Comparison of ENCODE assay signal across 31 mouse cellular contexts in the genomic region with DNA sequence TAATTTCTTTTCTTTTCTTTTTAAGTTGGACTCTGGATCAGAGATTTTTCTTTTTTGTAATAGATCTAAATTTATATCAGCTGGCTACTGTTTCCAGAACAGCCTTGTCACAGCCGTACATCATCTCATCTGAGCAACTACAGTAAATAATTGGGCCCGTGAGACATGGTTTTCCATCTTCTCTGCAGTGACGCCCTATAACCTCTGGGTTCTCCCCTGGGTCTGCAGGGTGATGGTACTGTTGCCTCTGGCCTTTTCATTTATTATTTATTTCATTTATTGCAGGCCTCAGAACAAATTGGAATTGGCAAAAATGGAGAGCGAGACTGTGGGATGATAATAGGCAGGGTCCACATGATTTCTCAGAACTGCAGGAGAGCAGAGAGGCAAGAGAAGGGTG.
DNase-seq lines count a peak whose midpoint lies in the region; ATAC-seq and TF ChIP-seq lines count a peak whose summit lies in the region.
"Had no signal": no experiment of that assay in that cellular context is flagged by ENCODE, and none has a peak within 500 bp of the region (broad histone marks: within the 10 kb centered on the region; RNA-seq: fewer than 3 reads in every experiment).

No protein-coding gene starts in this region.

- H3K9ac ChIP-seq in hindbrain, embryonic 12.5 days = no peak overlapping the region
- no peak overlapping the region for H3K9ac ChIP-seq in hindbrain, embryonic 16.5 days (ENCODE audit: low read depth, low read length)
- H3K9ac ChIP-seq in midbrain, embryonic 12.5 days (replicated peaks) = no peak overlapping the region
- no peak overlapping the region for H3K9ac ChIP-seq in midbrain, postnatal 0 days (replicated peaks; ENCODE audit: low read length, poor library complexity, severe bottlenecking)
- H3K9ac ChIP-seq in midbrain, embryonic 14.5 days (replicated peaks; ENCODE audit: low read length) = no peak overlapping the region
- H3K9ac ChIP-seq: embryonic facial prominence, embryonic 12.5 days; embryonic facial prominence, embryonic 15.5 days; forebrain, postnatal 0 days; heart, embryonic 12.5 days; heart, embryonic 15.5 days had no signal

- H3K9me3 ChIP-seq in hindbrain, embryonic 12.5 days (replicated peaks) = no peaks in the 10 kb centered on the region
- no peaks in the 10 kb centered on the region for H3K9me3 ChIP-seq in hindbrain, embryonic 16.5 days (ENCODE audit: control insufficient read depth, low read length)
- no peaks in the 10 kb centered on the region for H3K9me3 ChIP-seq in midbrain, embryonic 12.5 days
- no peaks in the 10 kb centered on the region for H3K9me3 ChIP-seq in midbrain, postnatal 0 days (ENCODE audit: low read length)
- H3K9me3 ChIP-seq in midbrain, embryonic 14.5 days (ENCODE audit: control insufficient read depth, low read length) = no peaks in the 10 kb centered on the region
- H3K9me3 ChIP-seq in heart, embryonic 10.5 days = no peaks in the 10 kb centered on the region
- H3K9me3 ChIP-seq: embryonic facial prominence, embryonic 12.5 days; embryonic facial prominence, embryonic 15.5 days; G1E; heart, embryonic 12.5 days; heart, embryonic 15.5 days; hindbrain, embryonic 10.5 days had no signal

- H3K4me1 ChIP-seq in hindbrain, embryonic 12.5 days = no peaks in the 10 kb centered on the region
- no peaks in the 10 kb centered on the region for H3K4me1 ChIP-seq in hindbrain, embryonic 16.5 days (ENCODE audit: control insufficient read depth, insufficient read depth, low read depth, low read length)
- no peaks in the 10 kb centered on the region for H3K4me1 ChIP-seq in midbrain, embryonic 12.5 days
- H3K4me1 ChIP-seq in midbrain, postnatal 0 days (ENCODE audit: insufficient read depth, low read length) = no peaks in the 10 kb centered on the region
- no peaks in the 10 kb centered on the region for H3K4me1 ChIP-seq in midbrain, embryonic 14.5 days (ENCODE audit: control insufficient read depth, insufficient read depth, low read length)
- H3K4me1 ChIP-seq in heart, embryonic 10.5 days = no peaks in the 10 kb centered on the region
- H3K4me1 ChIP-seq: embryonic facial prominence, embryonic 12.5 days; embryonic facial prominence, embryonic 15.5 days; heart, embryonic 12.5 days; heart, embryonic 15.5 days; hindbrain, embryonic 10.5 days had no signal

- TF ChIP-seq POLR2A in brain, embryonic 14.5 days (IDR thresholded peaks at IDR 0.05; ENCODE audit: borderline replicate concordance, extremely low read depth, insufficient read depth, insufficient read length, poor library complexity, severe bottlenecking) = no peak

- no peaks in the 10 kb centered on the region for H3K27me3 ChIP-seq in hindbrain, embryonic 12.5 days
- no peaks in the 10 kb centered on the region for H3K27me3 ChIP-seq in hindbrain, embryonic 16.5 days (replicated peaks; ENCODE audit: control insufficient read depth, insufficient read depth, low read length)
- no peaks in the 10 kb centered on the region for H3K27me3 ChIP-seq in midbrain, embryonic 12.5 days
- no peaks in the 10 kb centered on the region for H3K27me3 ChIP-seq in midbrain, postnatal 0 days (ENCODE audit: insufficient read depth, low read length)
- no peaks in the 10 kb centered on the region for H3K27me3 ChIP-seq in midbrain, embryonic 14.5 days (ENCODE audit: control insufficient read depth, insufficient read depth, low read length)
- no peaks in the 10 kb centered on the region for H3K27me3 ChIP-seq in heart, embryonic 10.5 days (ENCODE audit: insufficient read depth, poor library complexity, severe bottlenecking)
- H3K27me3 ChIP-seq: CH12.LX; embryonic facial prominence, embryonic 12.5 days; embryonic facial prominence, embryonic 15.5 days; heart, embryonic 12.5 days; heart, embryonic 15.5 days; Patski had no signal

- H3K4me3 ChIP-seq in hindbrain, embryonic 12.5 days = no peak overlapping the region
- no peak overlapping the region for H3K4me3 ChIP-seq in hindbrain, embryonic 16.5 days (ENCODE audit: low read length)
- no peak overlapping the region for H3K4me3 ChIP-seq in midbrain, embryonic 12.5 days
- no peak overlapping the region for H3K4me3 ChIP-seq in midbrain, postnatal 0 days (ENCODE audit: low read depth, low read length)
- no peak overlapping the region for H3K4me3 ChIP-seq in midbrain, embryonic 14.5 days (replicated peaks; ENCODE audit: low read depth, low read length)
- H3K4me3 ChIP-seq in heart, embryonic 10.5 days = no peak overlapping the region
- H3K4me3 ChIP-seq: embryonic facial prominence, embryonic 12.5 days; embryonic facial prominence, embryonic 15.5 days; gastrocnemius, adult 2 months; heart, embryonic 12.5 days; heart, embryonic 15.5 days; hindbrain, embryonic 10.5 days had no signal

- peak; percentile 46; the same call in 1 of the 2 replicates for ATAC-seq in hindbrain, embryonic 12.5 days (ENCODE audit: low FRiP score)
- ATAC-seq in hindbrain, embryonic 16.5 days = no peak
- ATAC-seq in midbrain, embryonic 12.5 days (ENCODE audit: low FRiP score, low read depth) = peak; percentile 66
- ATAC-seq in midbrain, postnatal 0 days (ENCODE audit: low FRiP score) = no peak
- no peak for ATAC-seq in midbrain, embryonic 14.5 days (ENCODE audit: low FRiP score, low TSS enrichment)
- ATAC-seq: forebrain, embryonic 14.5 days; forebrain, postnatal 0 days; hindbrain, postnatal 0 days; Patski had no signal

- WGBS in hindbrain, embryonic 12.5 days = 47% methylated on average over 4 of the region's 4 CpGs
- WGBS in hindbrain, embryonic 16.5 days = 58% methylated on average over 4 of the region's 4 CpGs
- 80% methylated on average over 4 of the region's 4 CpGs for WGBS in midbrain, embryonic 12.5 days
- 68% methylated on average over 4 of the region's 4 CpGs for WGBS in midbrain, postnatal 0 days
- WGBS in midbrain, embryonic 14.5 days = 56% methylated on average over 4 of the region's 4 CpGs
- 85% methylated on average over 4 of the region's 4 CpGs for WGBS in heart, embryonic 10.5 days

- H3K27ac ChIP-seq in hindbrain, embryonic 12.5 days = no peak overlapping the region
- no peak overlapping the region for H3K27ac ChIP-seq in hindbrain, embryonic 16.5 days (ENCODE audit: low read depth, low read length)
- 0 out of 2 replicates have a peak overlapping the region, but pooled peaks have one; percentile 31 for H3K27ac ChIP-seq in midbrain, embryonic 12.5 days (replicated peaks)
- no peak overlapping the region for H3K27ac ChIP-seq in midbrain, postnatal 0 days (ENCODE audit: low read depth, low read length)
- H3K27ac ChIP-seq in midbrain, embryonic 14.5 days (replicated peaks; ENCODE audit: low read depth, low read length) = no peak overlapping the region; the same call in 1 of the 2 replicates
- H3K27ac ChIP-seq in heart, embryonic 10.5 days = no peak overlapping the region
- H3K27ac ChIP-seq: embryonic facial prominence, embryonic 12.5 days; embryonic facial prominence, embryonic 15.5 days; gastrocnemius, adult 2 months; heart, embryonic 15.5 days; hindbrain, embryonic 10.5 days; hindbrain, postnatal 0 days had no signal

- H3K4me2 ChIP-seq in hindbrain, embryonic 12.5 days (replicated peaks) = no peak overlapping the region
- H3K4me2 ChIP-seq in hindbrain, embryonic 16.5 days (ENCODE audit: low read length) = no peak overlapping the region
- no peak overlapping the region for H3K4me2 ChIP-seq in midbrain, embryonic 12.5 days (replicated peaks)
- H3K4me2 ChIP-seq in midbrain, postnatal 0 days (ENCODE audit: low read depth, low read length, poor library complexity, severe bottlenecking) = no peak overlapping the region
- no peak overlapping the region for H3K4me2 ChIP-seq in midbrain, embryonic 14.5 days (ENCODE audit: low read length)
- H3K4me2 ChIP-seq: embryonic facial prominence, embryonic 12.5 days; embryonic facial prominence, embryonic 15.5 days; heart, embryonic 12.5 days; heart, embryonic 15.5 days had no signal

- no peaks in the 10 kb centered on the region for H3K36me3 ChIP-seq in hindbrain, embryonic 12.5 days
- H3K36me3 ChIP-seq in hindbrain, embryonic 16.5 days (ENCODE audit: control insufficient read depth, insufficient read depth, low read length) = no peaks in the 10 kb centered on the region
- H3K36me3 ChIP-seq in midbrain, embryonic 12.5 days = no peaks in the 10 kb centered on the region
- no peaks in the 10 kb centered on the region for H3K36me3 ChIP-seq in midbrain, postnatal 0 days (ENCODE audit: insufficient read depth, low read length)
- no peaks in the 10 kb centered on the region for H3K36me3 ChIP-seq in midbrain, embryonic 14.5 days (ENCODE audit: control insufficient read depth, insufficient read depth, low read length)
- no peaks in the 10 kb centered on the region for H3K36me3 ChIP-seq in heart, embryonic 10.5 days
- H3K36me3 ChIP-seq: embryonic facial prominence, embryonic 12.5 days; embryonic facial prominence, embryonic 15.5 days; G1E; heart, embryonic 12.5 days; heart, embryonic 15.5 days; hindbrain, embryonic 10.5 days had no signal

- DNase-seq in midbrain, postnatal 0 days (ENCODE audit: low spot score) = no peak
- DNase-seq in brain, embryonic 14.5 days (ENCODE audit: low read depth) = peak; percentile 55
- peak; percentile 73 for DNase-seq in midbrain, embryonic 14.5 days
- no peak for DNase-seq in heart, embryonic 10.5 days (ENCODE audit: low spot score)
- no peak for DNase-seq in natural killer cell, adult 2 months (ENCODE audit: low spot score in 2 of 2)
- DNase-seq: adrenal gland, postnatal 10 days; adrenal gland, postnatal 36 days; B cell, adult 2 months; cerebellum, adult 11 months; cerebellum, adult 2 months; cerebellum, adult 9-11 months; cerebellum, postnatal 25 days; forebrain, postnatal 0 days; gastrocnemius, adult 2 months; gastrocnemius, postnatal 14 days; heart, adult 11 months; heart, postnatal 10 days; heart, postnatal 36 days had no signal

- no peak for TF ChIP-seq CTCF in midbrain, postnatal 0 days (IDR thresholded peaks at IDR 0.05)
- TF ChIP-seq CTCF in brain, embryonic 14.5 days (IDR thresholded peaks at IDR 0.05; ENCODE audit: borderline replicate concordance, extremely low read depth, insufficient read depth, insufficient read length) = no peak

Comparison
In these comparisons a context has a peak if more than half of its experiments do, and no peak if none do; other contexts are left out.
1. ATAC-seq: peak in hindbrain, embryonic 12.5 days (single experiment) and midbrain, embryonic 12.5 days (single experiment); none in hindbrain, embryonic 16.5 days (single experiment), midbrain, postnatal 0 days (single experiment) and midbrain, embryonic 14.5 days (single experiment).
2. DNase-seq: peak in brain, embryonic 14.5 days (single experiment) and midbrain, embryonic 14.5 days (single experiment); none in midbrain, postnatal 0 days (single experiment), heart, embryonic 10.5 days (single experiment) and natural killer cell, adult 2 months (0 of 2).